Mouse (Mus musculus) myocyte (in vitro differentiated cells): ENCODE results near the gene Prrt4.

Experiments
- E2F4 ChIP-seq: IDR thresholded peaks from one replicate; pipeline ENCODE4 v1.6.1; 2011; ENCODE audit warnings: mild to moderate bottlenecking, control low read depth, moderate library complexity; ENCODE audit not compliant: insufficient read depth
- MAX ChIP-seq: IDR thresholded peaks from one replicate; pipeline ENCODE4 v1.6.1; 2011; ENCODE audit warnings: low read depth, mild to moderate bottlenecking, control low read depth
- MYOD1 ChIP-seq, 3 experiments: IDR thresholded peaks; one replicate each; pipeline ENCODE4 v1.6.1; 2011; ENCODE audit warnings: control low read depth in 2 of 3, low read depth in 2 of 3, mild to moderate bottlenecking in 2 of 3, moderate library complexity in 1 of 3; ENCODE audit not compliant: insufficient read length in 2 of 3, control insufficient read depth in 1 of 3
- MYOG ChIP-seq, 3 experiments: IDR thresholded peaks; one replicate each; pipeline ENCODE4 v1.6.1; 2011; ENCODE audit warnings: control low read depth in 2 of 3, low read depth in 2 of 3, mild to moderate bottlenecking in 2 of 3; ENCODE audit not compliant: insufficient read length in 2 of 3, control insufficient read depth in 1 of 3, insufficient read depth in 1 of 3
- POLR2A ChIP-seq: IDR thresholded peaks from one replicate; pipeline ENCODE4 v1.6.1; 2011; ENCODE audit warnings: low read depth, mild to moderate bottlenecking, control low read depth, moderate library complexity; ENCODE audit not compliant: insufficient read length
- POLR2AphosphoS2 ChIP-seq: IDR thresholded peaks from one replicate; pipeline ENCODE4 v1.6.1; 2011; ENCODE audit warnings: low read depth, control low read depth; ENCODE audit not compliant: insufficient read length
- REST ChIP-seq: IDR thresholded peaks from one replicate; pipeline ENCODE4 v1.6.1; 2011; ENCODE audit warnings: mild to moderate bottlenecking, control low read depth, moderate library complexity; ENCODE audit not compliant: insufficient read depth, insufficient read length
- SRF ChIP-seq: IDR thresholded peaks from one replicate; pipeline ENCODE4 v1.6.1; 2011; ENCODE audit warnings: low read depth; ENCODE audit not compliant: control insufficient read depth, insufficient read length
- TCF12 ChIP-seq: IDR thresholded peaks from one replicate; pipeline ENCODE4 v1.6.1; 2011; ENCODE audit warnings: mild to moderate bottlenecking, control low read depth; ENCODE audit not compliant: poor library complexity, insufficient read depth, severe bottlenecking
- USF1 ChIP-seq: IDR thresholded peaks from one replicate; pipeline ENCODE4 v1.6.1; 2011; ENCODE audit warnings: low read depth, mild to moderate bottlenecking, control low read depth, moderate library complexity

- TF ChIP-seq POLR2A (no peak), USF1 (no peak), E2F4 (no peak), MAX (no peak), TCF12 (no peak), POLR2AphosphoS2 (no peak), REST (no peak), MYOG (IDR thresholded peaks at IDR 0.05; ENCODE audit: control insufficient read depth in 1 of 3, insufficient read depth in 1 of 3, insufficient read length in 2 of 3, low read depth in 2 of 3) (no peak), MYOD1 (IDR thresholded peaks at IDR 0.05; ENCODE audit: control insufficient read depth in 1 of 3, insufficient read length in 2 of 3, low read depth in 2 of 3) (no peak), SRF (no peak)
Measured at GRCm38 (mm10) chr6:29166196-29166595, 13.2 kb downstream of the Prrt4 start.
